Mouse (Mus musculus) thymus, adult 2 months (tissue): ENCODE data around the gene Parp8. TPM values are rescaled to one million over a fixed set of nuclear protein-coding genes. Genes with fewer than 3 reads are reported as not detected.
"Not testable (repeated sequence)": the region's sequence is repeated elsewhere in the genome, so short reads cannot be mapped to it uniquely, and the experiment has no call there.

Experiments used
- DNase-seq: peaks from one replicate; pipeline ENCODE4 v3.0.0; 2021
- H3K27ac ChIP-seq: fragments of 200-500 bp; 2 replicates; pipeline ENCODE4 v1.5.1; 2012; ENCODE audit warnings: low read length, control low read depth; ENCODE audit not compliant: control insufficient read depth, insufficient read depth
- H3K27me3 ChIP-seq: fragments of 200-500 bp; 2 replicates; pipeline ENCODE4 v1.6.1; 2012; ENCODE audit warnings: mild to moderate bottlenecking, low read length, moderate library complexity, mixed read lengths; ENCODE audit not compliant: control insufficient read depth, insufficient read depth
- H3K36me3 ChIP-seq: fragments of 200-500 bp; 2 replicates; pipeline ENCODE4 v1.6.1; 2012; ENCODE audit warnings: mild to moderate bottlenecking, low read length, moderate library complexity; ENCODE audit not compliant: control insufficient read depth, insufficient read depth
- H3K4me1 ChIP-seq: fragments of 200-500 bp; replicated peaks from 2 replicates; pipeline ENCODE4 v1.6.1; 2012; ENCODE audit warnings: low read length; ENCODE audit not compliant: control insufficient read depth, insufficient read depth
- H3K4me3 ChIP-seq: fragments of 200-500 bp; 2 replicates; pipeline ENCODE4 v1.5.1; 2012; ENCODE audit warnings: mild to moderate bottlenecking, low read length, control low read depth, moderate library complexity; ENCODE audit not compliant: control insufficient read depth, insufficient read depth
- CTCF ChIP-seq: fragments of 200-500 bp; IDR thresholded peaks from 2 replicates; pipeline ENCODE4 v1.5.1; 2012; ENCODE audit warnings: mild to moderate bottlenecking, control low read depth, low read length, moderate library complexity, borderline replicate concordance; ENCODE audit not compliant: control insufficient read depth, poor library complexity, insufficient read depth; ENCODE audit errors: extremely low read depth
- POLR2A ChIP-seq: fragments of 200-500 bp; IDR thresholded peaks from 2 replicates; pipeline ENCODE4 v1.6.1; 2012; ENCODE audit warnings: mild to moderate bottlenecking, low read length, control low read depth, moderate library complexity; ENCODE audit not compliant: control insufficient read depth, poor library complexity, insufficient read depth; ENCODE audit errors: extremely low read depth
- WGBS: fragments of 180-500 bp; shearing (Covaris S2); methylation state at CpG from one replicate; pipeline ENCODE4 v1.1.7; 2018; 5-methylcytosine and 5-hydroxymethylcytosine counted together
- polyA plus RNA-seq: library from polyadenylated mRNA; depleted of rRNA; stranded (reverse); fragments of >200 nt; gene quantifications from 2 replicates; pipeline ENCODE4 v1.2.3, GENCODE M21; 2012

The Parp8 gene
- polyA plus RNA-seq, 1 experiment, result 17.4 TPM

GRCm38 (mm10) chr13:116940761-116941160 lies 84.6 kb downstream of the Parp8 start:
- Histone ChIP-seq H3K27me3 (no peaks in the 10 kb centered on the region), H3K27ac (no peak overlapping the region), H3K4me1 (no peaks in the 10 kb centered on the region), H3K36me3 (no peaks in the 10 kb centered on the region), H3K4me3 (no peak overlapping the region)
- no peak for DNase-seq
- TF ChIP-seq CTCF, result no peak
- no peak for TF ChIP-seq POLR2A
- WGBS, result 94% methylated on average over 7 of the region's 7 CpGs

DNA sequence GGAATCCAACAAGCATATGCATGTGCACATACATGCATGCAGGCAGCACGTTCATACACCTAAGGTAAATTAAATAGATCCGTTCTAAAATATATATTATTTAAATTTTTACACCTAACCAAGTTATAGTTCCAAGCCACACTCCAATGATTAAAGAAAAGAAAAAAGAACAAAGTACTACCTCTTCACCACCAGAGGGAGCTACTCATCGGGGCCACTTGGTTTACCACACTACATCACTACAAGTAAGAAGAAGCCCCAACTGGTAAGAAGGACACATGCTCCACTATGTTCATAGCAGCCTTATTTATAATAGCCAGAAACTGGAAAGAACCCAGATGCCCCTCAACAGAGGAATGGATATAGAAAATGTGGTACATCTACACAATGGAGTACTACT lies 88.3 kb downstream of the Parp8 start:
- H3K4me1 ChIP-seq, H3K27me3 ChIP-seq, DNase-seq, H3K27ac ChIP-seq, H3K36me3 ChIP-seq, H3K4me3 ChIP-seq: not testable (repeated sequence)
- WGBS, result 94% methylated on average over 3 of the region's 3 CpGs

DNA sequence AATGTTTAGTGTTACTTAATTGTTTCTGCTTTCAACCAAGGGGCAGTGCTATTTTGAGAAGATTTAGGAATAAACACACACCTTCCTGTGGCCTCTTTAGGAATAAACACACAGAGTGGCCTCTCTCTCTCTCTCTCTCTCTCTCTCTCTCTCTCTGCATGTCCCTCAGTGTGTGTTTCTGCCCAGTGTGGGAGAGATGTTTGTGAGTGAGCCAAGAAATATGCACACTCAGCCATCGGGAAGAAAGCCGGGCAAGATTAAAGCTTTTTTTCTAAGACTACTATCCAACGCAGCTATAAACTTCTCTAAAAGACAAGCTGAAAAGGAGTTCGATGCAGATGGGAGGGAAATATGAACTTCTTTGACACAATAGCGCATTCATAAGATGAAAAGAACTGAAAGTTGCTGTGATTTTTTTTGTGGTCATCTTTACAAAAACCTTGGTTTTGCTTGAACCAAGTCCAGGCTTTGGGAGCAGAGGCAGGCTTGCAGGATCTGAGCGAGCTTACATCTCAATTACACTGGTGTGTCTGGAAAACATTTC lies 107.9 kb downstream of the Parp8 start:
- DNase-seq, result no peak
- Histone ChIP-seq H3K36me3 (no peaks in the 10 kb centered on the region), H3K27me3 (no peaks in the 10 kb centered on the region), H3K4me3 (no peak overlapping the region), H3K4me1 (no peaks in the 10 kb centered on the region), H3K27ac (no peak overlapping the region)
- no peak for TF ChIP-seq CTCF
- no peak for TF ChIP-seq POLR2A
- 87% methylated on average over 6 of the region's 6 CpGs for WGBS

DNA sequence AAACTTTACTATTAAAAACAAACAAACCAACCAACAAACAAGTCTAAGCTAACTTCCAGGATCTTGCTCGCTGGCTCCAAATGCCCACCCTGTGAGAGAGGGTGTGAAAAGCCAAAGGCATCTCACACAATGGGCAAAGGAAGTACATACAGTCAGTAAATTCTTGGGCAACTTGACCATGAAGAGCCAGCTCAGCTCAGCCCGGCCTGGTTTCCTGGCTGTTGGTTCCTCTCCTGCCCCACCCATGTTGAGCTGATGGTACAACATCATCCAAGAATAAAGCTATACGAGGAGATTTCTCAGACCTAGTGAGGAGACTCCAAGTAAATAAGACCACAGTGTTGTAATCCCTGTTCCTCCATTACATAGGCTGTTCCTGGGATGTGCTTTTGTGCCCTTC lies 117.1 kb downstream of the Parp8 start:
- Histone ChIP-seq H3K36me3 (no peaks in the 10 kb centered on the region), H3K4me3 (no peak overlapping the region), H3K4me1 (no peaks in the 10 kb centered on the region), H3K27ac (no peak overlapping the region), H3K27me3 (no peaks in the 10 kb centered on the region)
- WGBS, result 98% methylated on average over 3 of the region's 3 CpGs
- no peak for DNase-seq
- no peak for TF ChIP-seq POLR2A
- no peak for TF ChIP-seq CTCF

DNA sequence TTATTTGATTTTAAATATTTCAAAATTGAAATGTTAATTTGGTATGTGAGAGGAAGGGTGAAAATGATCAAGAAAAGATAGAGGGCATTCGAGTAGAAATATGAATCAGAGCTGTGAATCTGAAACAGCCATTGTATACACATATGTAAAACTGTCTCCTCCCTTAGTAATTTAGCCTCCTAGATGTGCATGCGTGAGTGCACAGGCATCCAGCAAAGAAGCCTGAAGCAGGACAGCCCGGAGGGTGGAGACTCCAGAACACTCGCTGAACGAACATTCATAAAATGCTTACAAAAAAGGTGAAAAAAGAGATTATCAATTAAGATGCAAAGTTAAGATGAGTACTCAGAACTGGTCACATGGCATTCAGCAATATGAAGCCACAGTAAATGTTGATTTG lies 121.9 kb downstream of the Parp8 start:
- Histone ChIP-seq H3K4me3 (no peak overlapping the region), H3K36me3 (no peaks in the 10 kb centered on the region), H3K4me1 (no peaks in the 10 kb centered on the region), H3K27me3 (no peaks in the 10 kb centered on the region), H3K27ac (no peak overlapping the region)
- no peak for DNase-seq
- 95% methylated on average over 5 of the region's 5 CpGs for WGBS
- TF ChIP-seq POLR2A (no peak), CTCF (no peak)

GRCm38 (mm10) chr13:116898395-116898794 lies 126.9 kb downstream of the Parp8 start:
- no peaks in the 10 kb centered on the region for H3K36me3 ChIP-seq
- no peak overlapping the region for H3K27ac ChIP-seq
- DNase-seq, result no peak
- no peak overlapping the region for H3K4me3 ChIP-seq
- 97% methylated on average over 5 of the region's 5 CpGs for WGBS
- H3K4me1 ChIP-seq, result no peaks in the 10 kb centered on the region
- no peak for TF ChIP-seq POLR2A
- TF ChIP-seq CTCF, result no peak
- no peaks in the 10 kb centered on the region for H3K27me3 ChIP-seq

GRCm38 (mm10) chr13:116897711-116898110 lies 127.6 kb downstream of the Parp8 start:
- Histone ChIP-seq H3K27ac (no peak overlapping the region), H3K36me3 (no peaks in the 10 kb centered on the region), H3K27me3 (no peaks in the 10 kb centered on the region), H3K4me1 (no peaks in the 10 kb centered on the region), H3K4me3 (no peak overlapping the region)
- DNase-seq, result no peak
- WGBS, result 96% methylated on average over 1 of the region's 1 CpGs
- TF ChIP-seq CTCF (no peak), POLR2A (no peak)
